Mouse (Mus musculus): ENCODE results near the gene Smdt1. TPM values are rescaled to one million over a fixed set of nuclear protein-coding genes. Genes with fewer than 3 reads are reported as not detected.
A peak's percentile ranks its signal among the peaks of the same experiment; 100 is the strongest.

Smdt1 gene
- 303 and 324 TPM in 2 replicates for polyA plus RNA-seq (2015; fragmentation: Nextera tagmentation; extraction: Ambion mirVana)

GRCm38 (mm10) chr15:82338593-82339112, at the start of gene Smdt1, which contains the start of the genes Naga and Pheta2:
Gene Smdt1 (plus strand): TSS chr15:82338959.
Gene Naga (minus strand): TSS chr15:82338925.
Gene Pheta2 (plus strand): TSS chr15:82338942.
- no peaks in the 10 kb centered on the region for H3K9me3 ChIP-seq
- peak within 1 kb of the TSS; percentile 66 for H3K4me2 ChIP-seq (replicated peaks)
- H3K27ac ChIP-seq = 0 out of 2 replicates have a peak within 1 kb of the TSS, but pooled peaks have one; percentile 5
- peaks cover 24% of the 10 kb centered on the region for H3K27me3 ChIP-seq
- H3K9ac ChIP-seq (replicated peaks) = peak within 1 kb of the TSS; percentile 67
- H3K36me3 ChIP-seq = peaks cover 18% of the 10 kb centered on the region
- peak; percentile 84 for ATAC-seq
- H3K4me1 ChIP-seq (replicated peaks) = peaks cover 29% of the 10 kb centered on the region
- H3K4me3 ChIP-seq (replicated peaks) = peak within 1 kb of the TSS; percentile 54
- WGBS = under 1% methylated on average over 41 of the region's 41 CpGs

- Histone ChIP-seq H3K9ac (replicated peaks) (no peak overlapping the region), H3K9me3 (no peaks in the 10 kb centered on the region), H3K36me3 (peaks cover 76% of the 10 kb centered on the region), H3K4me3 (replicated peaks) (no peak overlapping the region), H3K27me3 (no peaks in the 10 kb centered on the region), H3K4me2 (replicated peaks) (no peak overlapping the region), H3K27ac (no peak overlapping the region), H3K4me1 (replicated peaks) (peaks cover 24% of the 10 kb centered on the region)
- 94% methylated on average over 7 of the region's 7 CpGs for WGBS
- no peak for ATAC-seq
Observed at GRCm38 (mm10) chr15:82290252-82290651, 48.5 kb upstream of the Smdt1 start.

- peak overlapping the region; percentile 55 for H3K27ac ChIP-seq
- no peak for ATAC-seq
- H3K9me3 ChIP-seq = no peaks in the 10 kb centered on the region
- WGBS = 12% methylated on average over 5 of the region's 5 CpGs
- peaks cover 24% of the 10 kb centered on the region for H3K4me1 ChIP-seq (replicated peaks)
- no peak overlapping the region for H3K9ac ChIP-seq (replicated peaks)
- H3K36me3 ChIP-seq = peaks cover 50% of the 10 kb centered on the region
- H3K27me3 ChIP-seq = no peaks in the 10 kb centered on the region
- peak overlapping the region; percentile 17; the same call in 1 of the 2 replicates for H3K4me2 ChIP-seq (replicated peaks)
- H3K4me3 ChIP-seq (replicated peaks) = no peak overlapping the region
Observed at GRCm38 (mm10) chr15:82292851-82293250, 45.9 kb upstream of the Smdt1 start.

GRCm38 (mm10) chr15:82293271-82293711, 45.5 kb upstream of the Smdt1 start:
- Histone ChIP-seq H3K9me3 (no peaks in the 10 kb centered on the region), H3K4me2 (replicated peaks) (peak overlapping the region; percentile 17; the same call in 1 of the 2 replicates), H3K9ac (replicated peaks) (no peak overlapping the region), H3K36me3 (peaks cover 46% of the 10 kb centered on the region), H3K27me3 (no peaks in the 10 kb centered on the region), H3K27ac (peak overlapping the region; percentile 55), H3K4me3 (replicated peaks) (no peak overlapping the region), H3K4me1 (replicated peaks) (peaks cover 24% of the 10 kb centered on the region)
- 2% methylated on average over 7 of the region's 7 CpGs for WGBS
- peak; percentile 87 for ATAC-seq

GRCm38 (mm10) chr15:82294059-82294458, 44.7 kb upstream of the Smdt1 start:
- Histone ChIP-seq H3K4me2 (replicated peaks) (no peak overlapping the region), H3K36me3 (peaks cover 38% of the 10 kb centered on the region), H3K9ac (replicated peaks) (no peak overlapping the region), H3K4me1 (replicated peaks) (peaks cover 24% of the 10 kb centered on the region), H3K27ac (peak overlapping the region; percentile 55; the same call in 1 of the 2 replicates), H3K4me3 (replicated peaks) (no peak overlapping the region), H3K27me3 (no peaks in the 10 kb centered on the region), H3K9me3 (no peaks in the 10 kb centered on the region)
- WGBS = 45% methylated on average over 8 of the region's 8 CpGs
- peak; percentile 28 for ATAC-seq

- ATAC-seq = no peak
- Histone ChIP-seq H3K9ac (replicated peaks) (no peak within 1 kb of the TSS), H3K27ac (no peak within 1 kb of the TSS), H3K36me3 (no peaks in the 10 kb centered on the region), H3K4me2 (replicated peaks) (no peak within 1 kb of the TSS), H3K4me1 (replicated peaks) (peaks cover 7% of the 10 kb centered on the region), H3K27me3 (no peaks in the 10 kb centered on the region), H3K9me3 (no peaks in the 10 kb centered on the region), H3K4me3 (replicated peaks) (no peak within 1 kb of the TSS)
- WGBS = 62% methylated on average over 39 of the region's 39 CpGs
Observed at GRCm38 (mm10) chr15:82298764-82299561, 39.8 kb upstream of the Smdt1 start, which contains the start of gene Wbp2nl. Gene Wbp2nl (plus strand): TSS chr15:82298954.

GRCm38 (mm10) chr15:82307107-82307506, 31.7 kb upstream of the Smdt1 start:
- no peaks in the 10 kb centered on the region for H3K4me1 ChIP-seq (replicated peaks)
- no peak overlapping the region for H3K4me3 ChIP-seq (replicated peaks)
- no peak overlapping the region for H3K27ac ChIP-seq
- WGBS = 76% methylated on average over 3 of the region's 3 CpGs
- no peak overlapping the region for H3K9ac ChIP-seq (replicated peaks)
- H3K27me3 ChIP-seq = no peaks in the 10 kb centered on the region
- no peaks in the 10 kb centered on the region for H3K9me3 ChIP-seq
- no peak overlapping the region for H3K4me2 ChIP-seq (replicated peaks)
- no peak for ATAC-seq
- H3K36me3 ChIP-seq = no peaks in the 10 kb centered on the region

GRCm38 (mm10) chr15:82308416-82308815, 30.3 kb upstream of the Smdt1 start:
- Histone ChIP-seq H3K4me3 (replicated peaks) (no peak overlapping the region), H3K27me3 (no peaks in the 10 kb centered on the region), H3K27ac (no peak overlapping the region), H3K36me3 (no peaks in the 10 kb centered on the region), H3K9me3 (no peaks in the 10 kb centered on the region), H3K4me2 (replicated peaks) (no peak overlapping the region), H3K4me1 (replicated peaks) (no peaks in the 10 kb centered on the region), H3K9ac (replicated peaks) (no peak overlapping the region)
- no peak for ATAC-seq
- WGBS = 79% methylated on average over 3 of the region's 3 CpGs

GRCm38 (mm10) chr15:82317839-82318238, 20.9 kb upstream of the Smdt1 start:
- H3K9me3 ChIP-seq = no peaks in the 10 kb centered on the region
- ATAC-seq = no peak
- no peak overlapping the region for H3K27ac ChIP-seq
- H3K4me3 ChIP-seq (replicated peaks) = no peak overlapping the region
- no peaks in the 10 kb centered on the region for H3K4me1 ChIP-seq (replicated peaks)
- no peak overlapping the region for H3K9ac ChIP-seq (replicated peaks)
- H3K4me2 ChIP-seq (replicated peaks) = no peak overlapping the region
- 90% methylated on average over 6 of the region's 6 CpGs for WGBS
- H3K36me3 ChIP-seq = no peaks in the 10 kb centered on the region
- H3K27me3 ChIP-seq = no peaks in the 10 kb centered on the region

GRCm38 (mm10) chr15:82319613-82320012, 19.1 kb upstream of the Smdt1 start:
- Histone ChIP-seq H3K27me3 (no peaks in the 10 kb centered on the region), H3K4me1 (replicated peaks) (no peaks in the 10 kb centered on the region), H3K4me3 (replicated peaks) (no peak overlapping the region), H3K4me2 (replicated peaks) (no peak overlapping the region), H3K27ac (no peak overlapping the region), H3K9me3 (no peaks in the 10 kb centered on the region), H3K36me3 (no peaks in the 10 kb centered on the region), H3K9ac (replicated peaks) (no peak overlapping the region)
- WGBS = 91% methylated on average over 1 of the region's 1 CpGs
- no peak for ATAC-seq

- no peak overlapping the region for H3K4me2 ChIP-seq (replicated peaks)
- no peak overlapping the region for H3K9ac ChIP-seq (replicated peaks)
- H3K4me3 ChIP-seq (replicated peaks) = no peak overlapping the region
- H3K27me3 ChIP-seq = no peaks in the 10 kb centered on the region
- ATAC-seq = no peak
- 74% methylated on average over 8 of the region's 8 CpGs for WGBS
- no peaks in the 10 kb centered on the region for H3K9me3 ChIP-seq
- no peak overlapping the region for H3K27ac ChIP-seq
- no peaks in the 10 kb centered on the region for H3K4me1 ChIP-seq (replicated peaks)
- H3K36me3 ChIP-seq = no peaks in the 10 kb centered on the region
Observed at GRCm38 (mm10) chr15:82322195-82322594, 16.6 kb upstream of the Smdt1 start.

- Histone ChIP-seq H3K27me3 (no peaks in the 10 kb centered on the region), H3K4me2 (replicated peaks) (no peak overlapping the region)
- ATAC-seq = no peak
Observed at GRCm38 (mm10) chr15:82325382-82325781, 13.4 kb upstream of the Smdt1 start.

More at GRCm38 (mm10) chr15:82325382-82325781, 13.4 kb upstream of the Smdt1 start:
- WGBS = 84% methylated on average over 2 of the region's 2 CpGs
- Histone ChIP-seq H3K4me3 (replicated peaks) (no peak overlapping the region), H3K9me3 (no peaks in the 10 kb centered on the region), H3K36me3 (peaks cover 7% of the 10 kb centered on the region), H3K27ac (no peak overlapping the region), H3K4me1 (replicated peaks) (no peaks in the 10 kb centered on the region), H3K9ac (replicated peaks) (no peak overlapping the region)

Data from midbrain, embryonic 13.5 days (tissue).